Mouse (Mus musculus): ENCODE data around the gene Spag6. TPM values are rescaled to one million over a fixed set of nuclear protein-coding genes. Genes with fewer than 3 reads are reported as not detected.

Gene Spag6
- total RNA-seq, 1 experiment, result not detected

DNA sequence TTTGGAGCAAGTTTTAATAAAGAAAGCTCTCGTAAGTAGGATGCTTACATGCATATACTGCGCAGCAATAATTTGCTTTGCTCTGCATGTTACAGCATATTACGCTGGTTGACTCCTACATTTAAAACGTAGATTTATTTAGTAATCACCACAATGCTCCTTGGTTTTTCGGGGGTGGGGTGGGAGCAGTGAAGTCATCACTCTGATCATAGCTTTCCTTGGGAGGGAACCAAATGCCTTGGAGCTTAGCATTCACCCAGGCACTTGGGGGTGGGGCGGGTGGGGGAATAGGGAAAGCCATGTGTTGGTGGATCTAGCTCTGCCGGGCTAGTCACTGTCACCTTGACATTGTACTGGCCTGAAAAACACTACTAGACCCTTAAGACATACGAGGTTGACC is 1.3 kb downstream of the Spag6 start:
- no peaks in the 10 kb centered on the region for H3K36me3 ChIP-seq (ENCODE audit: control insufficient read depth, insufficient read depth, low read length, poor library complexity, severe bottlenecking)
- no peak overlapping the region for H3K9ac ChIP-seq (ENCODE audit: insufficient read depth, low read depth, low read length, poor library complexity, severe bottlenecking)
- in situ Hi-C loops (cut with MboI; ENCODE audit: low sequenced_read_pairs in 2 of 2, unreplicated experiment in 2 of 2), result loop anchor here in 1 of 2 experiments (10.0 kb wide), 1 partner anchor 750 kb away; the partner anchor contains the start of gene Ptf1a
- no peak for TF ChIP-seq ZC3H11A (IDR thresholded peaks at IDR 0.05; ENCODE audit: borderline replicate concordance, low read depth, low read length)
- TF ChIP-seq ZNF384 (IDR thresholded peaks at IDR 0.05; ENCODE audit: low read depth, low read length), result no peak
- TF ChIP-seq HCFC1 (IDR thresholded peaks at IDR 0.05; ENCODE audit: borderline replicate concordance, insufficient read depth, low read length), result no peak
- TF ChIP-seq CHD2 (IDR thresholded peaks at IDR 0.05; ENCODE audit: low read depth, low read length), result no peak
- TF ChIP-seq MAFK (IDR thresholded peaks at IDR 0.05; ENCODE audit: insufficient read depth, low read depth, low read length), result no peak
- H3K4me3 ChIP-seq (ENCODE audit: insufficient read depth in 1 of 2, low read depth in 1 of 2, low read length in 2 of 2, poor library complexity in 1 of 2, severe bottlenecking in 1 of 2), result no peak overlapping the region
- H3K9me3 ChIP-seq (ENCODE audit: control insufficient read depth, insufficient read depth, low read depth, low read length), result no peaks in the 10 kb centered on the region
- H3K27ac ChIP-seq (ENCODE audit: insufficient read depth, low read depth, low read length, poor library complexity, severe bottlenecking), result no peak overlapping the region
- no peak for DNase-seq (ENCODE audit: low read depth, low spot score)
- H3K4me1 ChIP-seq (ENCODE audit: control insufficient read depth in 2 of 2, insufficient read depth in 2 of 2, low read length in 2 of 2, poor library complexity in 1 of 2), result no peaks in the 10 kb centered on the region

DNA sequence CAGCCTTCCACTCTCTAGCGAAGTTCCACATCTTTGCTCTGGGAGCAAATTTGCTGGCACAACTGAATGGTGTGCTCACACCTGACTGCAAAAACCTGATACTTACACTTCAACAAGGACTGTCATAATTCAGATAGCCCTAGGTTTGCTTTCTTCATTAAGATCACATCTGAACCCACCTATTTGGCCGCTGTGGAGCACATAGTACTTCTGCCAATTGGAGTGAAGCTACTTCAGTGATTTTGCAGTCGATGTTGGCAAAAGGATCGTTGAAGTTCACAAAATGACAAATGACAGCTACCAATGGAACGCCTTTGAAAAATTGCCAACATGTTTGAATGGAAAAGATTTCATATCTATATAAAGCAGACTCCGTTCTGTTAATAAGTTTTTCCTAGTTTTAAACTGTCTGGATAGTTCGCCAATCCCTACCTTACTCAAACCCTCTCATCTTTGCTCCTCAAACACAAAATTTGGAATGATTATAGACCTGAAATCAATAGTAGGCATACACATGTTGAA is 1.9 kb downstream of the Spag6 start:
- DNase-seq (ENCODE audit: low read depth, low spot score), result no peak
- Histone ChIP-seq H3K4me1 (ENCODE audit: control insufficient read depth in 2 of 2, insufficient read depth in 2 of 2, low read length in 2 of 2, poor library complexity in 1 of 2) (no peaks in the 10 kb centered on the region), H3K4me3 (ENCODE audit: insufficient read depth in 1 of 2, low read depth in 1 of 2, low read length in 2 of 2, poor library complexity in 1 of 2, severe bottlenecking in 1 of 2) (no peak overlapping the region), H3K36me3 (ENCODE audit: control insufficient read depth, insufficient read depth, low read length, poor library complexity, severe bottlenecking) (no peaks in the 10 kb centered on the region), H3K27ac (ENCODE audit: insufficient read depth, low read depth, low read length, poor library complexity, severe bottlenecking) (no peak overlapping the region), H3K9ac (ENCODE audit: insufficient read depth, low read depth, low read length, poor library complexity, severe bottlenecking) (no peak overlapping the region), H3K9me3 (ENCODE audit: control insufficient read depth, insufficient read depth, low read depth, low read length) (no peaks in the 10 kb centered on the region)
- in situ Hi-C loops (cut with MboI; ENCODE audit: low sequenced_read_pairs in 2 of 2, unreplicated experiment in 2 of 2), result loop anchor here in 1 of 2 experiments (10.0 kb wide), 1 partner anchor 749 kb away; the partner anchor contains the start of gene Ptf1a
- TF ChIP-seq ZC3H11A (IDR thresholded peaks at IDR 0.05; ENCODE audit: borderline replicate concordance, low read depth, low read length) (no peak), HCFC1 (IDR thresholded peaks at IDR 0.05; ENCODE audit: borderline replicate concordance, insufficient read depth, low read length) (no peak), MAFK (IDR thresholded peaks at IDR 0.05; ENCODE audit: insufficient read depth, low read depth, low read length) (no peak), ZNF384 (IDR thresholded peaks at IDR 0.05; ENCODE audit: low read depth, low read length) (no peak), CHD2 (IDR thresholded peaks at IDR 0.05; ENCODE audit: low read depth, low read length) (no peak)

DNA sequence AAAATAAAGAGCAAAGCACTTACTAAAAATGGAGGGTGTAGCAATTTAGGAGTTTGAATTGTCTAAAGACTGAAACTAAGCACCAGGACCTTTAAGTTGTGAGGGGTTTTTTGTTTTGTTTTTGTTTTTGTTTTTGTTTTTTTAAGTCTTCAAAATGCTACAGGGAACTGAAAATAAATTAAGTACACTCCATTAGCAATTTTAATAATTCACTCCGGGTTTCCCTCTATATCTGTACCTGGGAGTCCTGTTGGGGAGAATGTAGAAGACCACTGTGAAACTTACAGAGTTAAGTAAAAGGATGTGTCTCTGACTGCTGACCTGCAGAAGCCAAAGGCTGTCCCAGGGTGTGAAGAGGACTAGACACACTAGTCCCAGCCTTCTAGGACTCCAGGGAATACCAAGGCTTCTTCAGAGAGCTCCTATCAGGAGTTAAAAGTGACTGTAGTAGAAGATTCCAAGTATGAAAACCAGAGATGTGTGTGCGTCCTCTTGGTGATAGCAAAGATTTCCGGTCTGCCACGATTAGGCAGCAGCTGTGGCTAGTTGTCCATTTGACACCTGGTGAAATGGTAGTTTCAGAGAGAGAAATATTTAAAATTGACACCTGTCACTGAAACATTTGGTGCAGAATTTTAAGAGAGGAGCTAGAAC is 3.9 kb downstream of the Spag6 start:
- no peak overlapping the region for H3K9ac ChIP-seq (ENCODE audit: insufficient read depth, low read depth, low read length, poor library complexity, severe bottlenecking)
- H3K9me3 ChIP-seq (ENCODE audit: control insufficient read depth, insufficient read depth, low read depth, low read length), result no peaks in the 10 kb centered on the region
- no peak overlapping the region for H3K4me3 ChIP-seq (ENCODE audit: insufficient read depth in 1 of 2, low read depth in 1 of 2, low read length in 2 of 2, poor library complexity in 1 of 2, severe bottlenecking in 1 of 2)
- TF ChIP-seq HCFC1 (IDR thresholded peaks at IDR 0.05; ENCODE audit: borderline replicate concordance, insufficient read depth, low read length) (no peak), ZNF384 (IDR thresholded peaks at IDR 0.05; ENCODE audit: low read depth, low read length) (no peak), MAFK (IDR thresholded peaks at IDR 0.05; ENCODE audit: insufficient read depth, low read depth, low read length) (no peak), CHD2 (IDR thresholded peaks at IDR 0.05; ENCODE audit: low read depth, low read length) (no peak), ZC3H11A (IDR thresholded peaks at IDR 0.05; ENCODE audit: borderline replicate concordance, low read depth, low read length) (no peak)
- in situ Hi-C loops (cut with MboI; ENCODE audit: low sequenced_read_pairs in 2 of 2, unreplicated experiment in 2 of 2), result loop anchor here in 1 of 2 experiments (10.0 kb wide), 1 partner anchor 747 kb away; the partner anchor contains the start of gene Ptf1a
- no peaks in the 10 kb centered on the region for H3K36me3 ChIP-seq (ENCODE audit: control insufficient read depth, insufficient read depth, low read length, poor library complexity, severe bottlenecking)
- no peaks in the 10 kb centered on the region for H3K4me1 ChIP-seq (ENCODE audit: control insufficient read depth in 2 of 2, insufficient read depth in 2 of 2, low read length in 2 of 2, poor library complexity in 1 of 2)
- no peak overlapping the region for H3K27ac ChIP-seq (ENCODE audit: insufficient read depth, low read depth, low read length, poor library complexity, severe bottlenecking)
- no peak for DNase-seq (ENCODE audit: low read depth, low spot score)

DNA sequence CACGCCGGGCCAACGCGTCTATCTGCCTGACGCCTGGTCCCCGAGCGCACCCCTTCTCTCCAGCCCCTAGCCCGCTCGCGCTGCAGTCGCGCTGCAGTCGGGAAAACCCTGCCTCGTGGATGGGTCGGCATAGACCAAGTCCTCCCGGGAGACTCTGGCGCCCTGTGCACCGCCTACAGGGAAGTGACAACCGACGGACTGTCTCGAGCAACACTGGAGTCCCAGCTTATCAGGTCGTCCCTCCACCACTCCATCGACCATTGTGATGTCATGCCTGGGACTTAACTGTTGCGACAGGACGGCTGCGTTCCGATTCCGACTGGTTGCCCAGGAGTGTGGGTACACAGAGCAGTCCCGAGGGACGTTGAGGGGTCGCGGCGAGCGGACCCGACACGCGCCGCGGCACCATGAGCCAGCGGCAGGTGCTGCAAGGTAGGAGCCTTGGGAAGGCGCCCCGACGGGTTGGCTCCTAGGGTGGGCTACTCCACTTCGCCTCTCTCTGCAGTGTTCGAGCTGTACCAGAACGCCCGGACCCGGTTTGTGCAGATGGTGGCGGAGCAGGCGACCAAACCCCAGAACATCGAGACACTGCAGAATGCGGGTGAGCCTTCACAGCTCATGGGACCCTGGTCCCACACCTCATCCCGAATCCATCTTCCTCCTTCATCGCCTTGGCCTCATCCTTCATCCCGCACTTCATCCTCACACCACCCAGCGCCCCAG is 5.0 kb downstream of the Spag6 start:
- peak overlapping the region; percentile 4 to 10; a peak in 2 of 4 replicates for H3K4me3 ChIP-seq (ENCODE audit: insufficient read depth in 1 of 2, low read depth in 1 of 2, low read length in 2 of 2, poor library complexity in 1 of 2, severe bottlenecking in 1 of 2)
- H3K9ac ChIP-seq (ENCODE audit: insufficient read depth, low read depth, low read length, poor library complexity, severe bottlenecking), result no peak overlapping the region
- no peak for TF ChIP-seq HCFC1 (IDR thresholded peaks at IDR 0.05; ENCODE audit: borderline replicate concordance, insufficient read depth, low read length)
- TF ChIP-seq MAFK (IDR thresholded peaks at IDR 0.05; ENCODE audit: insufficient read depth, low read depth, low read length), result no peak
- no peak for TF ChIP-seq ZC3H11A (IDR thresholded peaks at IDR 0.05; ENCODE audit: borderline replicate concordance, low read depth, low read length)
- no peak for TF ChIP-seq ZNF384 (IDR thresholded peaks at IDR 0.05; ENCODE audit: low read depth, low read length)
- TF ChIP-seq CHD2 (IDR thresholded peaks at IDR 0.05; ENCODE audit: low read depth, low read length), result no peak
- no peaks in the 10 kb centered on the region for H3K9me3 ChIP-seq (ENCODE audit: control insufficient read depth, insufficient read depth, low read depth, low read length)
- H3K27ac ChIP-seq (ENCODE audit: insufficient read depth, low read depth, low read length, poor library complexity, severe bottlenecking), result no peak overlapping the region
- H3K4me1 ChIP-seq (ENCODE audit: control insufficient read depth in 2 of 2, insufficient read depth in 2 of 2, low read length in 2 of 2, poor library complexity in 1 of 2), result no peaks in the 10 kb centered on the region
- in situ Hi-C loops (cut with MboI; ENCODE audit: low sequenced_read_pairs in 2 of 2, unreplicated experiment in 2 of 2), result loop anchor here in 1 of 2 experiments (10.0 kb wide), 1 partner anchor 746 kb away; the partner anchor contains the start of gene Ptf1a
- no peaks in the 10 kb centered on the region for H3K36me3 ChIP-seq (ENCODE audit: control insufficient read depth, insufficient read depth, low read length, poor library complexity, severe bottlenecking)
- DNase-seq (ENCODE audit: low read depth, low spot score), result no peak
